Mouse (Mus musculus) heart, postnatal 0 days (tissue): ENCODE measurements around the gene Dynll1. TPM values are rescaled to one million over a fixed set of nuclear protein-coding genes. Genes with fewer than 3 reads are reported as not detected.
A peak's percentile ranks its signal among the peaks of the same experiment; 100 is the strongest.

Experiments
- ATAC-seq: fragments of 200-750 bp; cut with Nextera tagmentation; 2 replicates; pipeline ENCODE4 v1.8.0; 2017; ENCODE audit warnings: low read depth, moderate number of reproducible peaks, moderate library complexity; ENCODE audit not compliant: insufficient read depth
- DNase-seq: peaks from one replicate; pipeline ENCODE4 v3.0.0-alpha.2; 2016; ENCODE audit warnings: low spot score
- H3K27ac ChIP-seq: fragments of 300-500 bp; sonication (generic); 2 replicates; pipeline ENCODE4 v1.5.1; 2014; ENCODE audit warnings: low read depth, mild to moderate bottlenecking
- H3K27me3 ChIP-seq: fragments of 300-500 bp; sonication (generic); 2 replicates; pipeline ENCODE4 v1.6.1; 2014; ENCODE audit warnings: low read length, mixed read lengths; ENCODE audit not compliant: control insufficient read depth, insufficient read depth
- H3K36me3 ChIP-seq: fragments of 300-500 bp; sonication (generic); replicated peaks from 2 replicates; pipeline ENCODE4 v1.6.1; 2014; ENCODE audit warnings: low read length, mixed read lengths; ENCODE audit not compliant: control insufficient read depth, insufficient read depth
- H3K4me1 ChIP-seq: fragments of 300-500 bp; sonication (generic); 2 replicates; pipeline ENCODE4 v1.6.1; 2014; ENCODE audit warnings: antibody characterized with exemption; ENCODE audit not compliant: control insufficient read depth, insufficient read depth
- H3K4me2 ChIP-seq: fragments of 300-500 bp; sonication (generic); 2 replicates; pipeline ENCODE4 v1.6.1; 2014; ENCODE audit warnings: low read depth, mild to moderate bottlenecking, low read length, moderate library complexity
- H3K4me3 ChIP-seq: fragments of 300-500 bp; sonication (generic); 2 replicates; pipeline ENCODE4 v1.5.1; 2014; ENCODE audit warnings: low read depth, low read length
- H3K9ac ChIP-seq: fragments of 300-500 bp; sonication (generic); replicated peaks from 2 replicates; pipeline ENCODE4 v1.6.1; 2014; ENCODE audit warnings: low read depth, low read length, mixed read lengths
- H3K9me3 ChIP-seq: fragments of 300-500 bp; sonication (generic); replicated peaks from 2 replicates; pipeline ENCODE4 v1.6.1; 2016; ENCODE audit warnings: low read length; ENCODE audit not compliant: control insufficient read depth
- CTCF ChIP-seq: IDR thresholded peaks from 2 replicates; pipeline ENCODE4 v1.5.1; 2016; ENCODE audit warnings: antibody characterized with exemption, control low read depth, low read depth
- EP300 ChIP-seq: IDR thresholded peaks from 2 replicates; pipeline ENCODE4 v1.6.1; 2016; ENCODE audit warnings: antibody characterized with exemption, low read depth
- WGBS: fragments of 180-500 bp; shearing (Covaris S2); extraction: QIAGEN DNeasy Blood & Tissue Kit; methylation state at CpG from one replicate; pipeline ENCODE4 v1.1.7; 2014; 5-methylcytosine and 5-hydroxymethylcytosine counted together
- polyA plus RNA-seq: library from polyadenylated mRNA; unstranded; fragments of >200 nt; fragmentation: Nextera tagmentation; extraction: Ambion mirVana; gene quantifications from 2 replicates; pipeline ENCODE4 v1.2.1, GENCODE M21; 2015
- total RNA-seq: library from RNA; depleted of rRNA; stranded (reverse); fragments of >200 nt; gene quantifications from 2 replicates; pipeline ENCODE4 v1.2.3, GENCODE M21; 2014; ENCODE audit warnings: low replicate concordance

Dynll1 gene
- total and polyA plus RNA-seq, 2 experiments from 2014 or later: 224 to 615 TPM

DNA sequence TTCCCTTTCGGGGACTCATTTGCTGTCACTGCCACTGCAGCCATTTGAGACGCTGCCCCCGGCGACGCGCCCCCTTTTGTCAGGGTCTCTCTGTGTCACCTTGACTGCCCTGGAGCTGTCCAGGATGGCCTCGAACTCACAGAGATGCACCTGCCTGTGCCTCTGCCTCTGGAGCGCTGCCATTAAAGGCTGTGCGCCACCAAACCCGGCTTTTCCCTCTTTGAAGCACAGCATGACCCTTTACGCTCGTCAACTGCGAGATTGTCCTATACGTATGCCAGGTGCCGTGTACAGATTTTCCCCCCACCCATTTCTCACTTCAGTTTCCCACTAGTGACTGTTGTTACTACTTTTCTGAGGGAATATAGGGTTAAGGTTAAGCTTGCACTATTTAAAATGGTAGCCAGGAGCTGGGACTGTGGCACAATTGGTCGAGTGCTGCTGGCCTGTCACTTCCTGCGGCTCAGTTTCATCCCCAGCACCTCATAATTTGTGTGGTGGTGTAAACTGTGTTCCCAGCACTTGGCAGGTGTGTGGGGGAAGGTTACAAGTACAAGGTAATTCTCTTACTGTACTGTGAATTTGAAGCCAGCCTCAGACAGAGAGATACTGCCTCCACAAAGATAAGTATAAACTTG, 20.6 kb downstream of the Dynll1 start:
- TF ChIP-seq EP300 (no peak), CTCF (no peak)
- 4% methylated on average over 17 of the region's 17 CpGs for WGBS
- no peaks in the 10 kb centered on the region for H3K27me3 ChIP-seq
- peak overlapping the region; percentile 95 for H3K4me2 ChIP-seq
- no peaks in the 10 kb centered on the region for H3K9me3 ChIP-seq
- peak overlapping the region; percentile 88 for H3K9ac ChIP-seq
- H3K27ac ChIP-seq: peak overlapping the region; percentile 76
- H3K4me1 ChIP-seq: peaks cover 5% of the 10 kb centered on the region; the same call in 1 of the 2 replicates
- DNase-seq (no peak), ATAC-seq (no peak; the same call in 1 of the 2 replicates)
- peaks cover 18% of the 10 kb centered on the region for H3K36me3 ChIP-seq
- H3K4me3 ChIP-seq: peak overlapping the region; percentile 86

DNA sequence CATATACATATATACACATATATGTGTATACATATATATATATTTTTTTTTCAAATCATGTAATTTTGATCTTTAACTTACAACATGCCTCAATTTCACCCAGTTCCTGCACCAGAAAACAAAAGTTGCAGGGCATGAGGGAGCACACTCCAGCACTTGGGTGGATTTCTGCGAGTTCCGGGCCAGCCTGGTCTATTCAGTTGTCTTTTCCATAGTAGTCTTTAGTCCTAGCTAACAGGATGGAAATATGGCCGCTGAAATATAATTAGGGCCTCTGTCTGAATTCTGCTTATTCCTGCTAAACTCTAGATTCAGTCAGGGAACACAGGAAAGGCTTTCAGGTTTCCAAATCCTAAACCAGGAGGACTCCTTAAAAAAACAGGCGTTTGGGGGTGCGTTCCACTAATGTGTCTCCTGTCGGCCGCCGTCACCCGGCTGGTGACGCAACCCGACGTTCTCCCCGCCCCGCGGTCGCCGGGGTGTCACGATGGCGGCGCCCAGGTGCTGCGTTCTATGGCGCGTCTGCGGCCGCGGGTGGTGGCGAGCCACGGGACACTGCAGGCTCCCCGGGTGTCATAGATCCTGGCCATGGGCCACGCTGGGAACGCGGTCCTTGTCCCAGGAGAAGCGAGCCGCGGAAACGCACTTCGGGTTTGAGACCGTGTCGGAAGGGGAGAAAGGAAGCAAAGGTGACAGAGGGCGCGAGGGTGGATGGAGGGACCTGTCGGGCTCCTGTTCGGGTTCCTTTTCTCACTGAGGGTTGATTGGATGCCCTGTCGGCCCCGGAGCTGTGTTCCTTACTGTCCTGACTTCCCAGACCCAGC, 21.4 kb downstream of the Dynll1 start, which contains the start of gene Coq5:
TSS of gene Coq5 (plus strand) at position 441 of the 824 bp plus-strand sequence.
- Histone ChIP-seq H3K4me3 (peak within 1 kb of the TSS; percentile 86), H3K4me1 (peaks cover 5% of the 10 kb centered on the region; the same call in 1 of the 2 replicates), H3K9ac (peak within 1 kb of the TSS; percentile 88), H3K27ac (peak within 1 kb of the TSS; percentile 76), H3K9me3 (no peaks in the 10 kb centered on the region), H3K36me3 (peaks cover 14% of the 10 kb centered on the region), H3K4me2 (peak within 1 kb of the TSS; percentile 95), H3K27me3 (no peaks in the 10 kb centered on the region)
- ATAC-seq (peak; percentile 87), DNase-seq (peak; percentile 74)
- WGBS: 4% methylated on average over 43 of the region's 45 CpGs
- TF ChIP-seq EP300 (no peak), CTCF (no peak)

DNA sequence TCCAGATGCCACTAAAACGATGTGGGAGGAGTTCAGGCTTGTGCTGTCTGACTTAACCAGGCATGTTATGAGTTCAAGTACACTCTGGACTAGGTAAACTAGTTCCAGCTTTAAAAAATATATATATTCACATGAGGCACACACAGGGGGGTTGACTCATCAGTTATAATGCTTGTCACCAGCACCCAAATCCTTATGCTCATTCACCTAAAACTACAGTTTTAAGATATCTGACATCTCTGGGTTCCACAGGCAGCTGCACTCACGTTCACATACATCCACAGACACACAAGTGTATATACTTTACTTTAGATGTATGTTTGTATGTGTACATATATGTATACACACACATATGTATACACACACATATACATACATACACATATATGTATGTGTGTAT, 22.0 kb downstream of the Dynll1 start:
- Histone ChIP-seq H3K4me2 (no peak overlapping the region), H3K4me3 (no peak overlapping the region), H3K9me3 (no peaks in the 10 kb centered on the region), H3K27me3 (no peaks in the 10 kb centered on the region), H3K4me1 (peaks cover 5% of the 10 kb centered on the region; the same call in 1 of the 2 replicates), H3K36me3 (peaks cover 7% of the 10 kb centered on the region), H3K9ac (no peak overlapping the region), H3K27ac (no peak overlapping the region)
- ATAC-seq (no peak), DNase-seq (no peak)
- 50% methylated on average over 2 of the region's 2 CpGs for WGBS
- TF ChIP-seq CTCF (no peak), EP300 (no peak)

DNA sequence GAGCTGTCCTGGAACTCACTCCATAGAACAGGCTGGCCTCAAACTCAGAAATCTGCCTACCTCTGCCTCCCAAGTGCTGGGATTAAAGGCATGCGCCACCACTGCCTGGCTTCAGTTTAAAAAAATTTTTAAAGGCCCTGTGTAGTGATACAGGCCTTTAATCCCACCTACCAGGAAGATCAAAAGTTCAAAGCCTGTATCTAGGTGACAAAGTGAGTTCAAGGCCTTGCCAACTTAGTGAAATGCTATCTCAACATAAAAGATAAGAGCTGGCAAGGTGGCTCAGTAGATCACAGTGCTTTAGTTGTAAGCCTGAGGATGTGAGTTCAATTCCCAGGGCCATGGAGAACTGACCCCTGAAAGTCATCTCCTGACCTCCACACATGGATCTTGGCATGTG, 22.7 kb downstream of the Dynll1 start:
- TF ChIP-seq EP300 (no peak), CTCF (no peak)
- Histone ChIP-seq H3K27ac (no peak overlapping the region), H3K36me3 (no peaks in the 10 kb centered on the region), H3K4me2 (no peak overlapping the region), H3K9me3 (no peaks in the 10 kb centered on the region), H3K9ac (no peak overlapping the region), H3K4me1 (peaks cover 8% of the 10 kb centered on the region; the same call in 1 of the 2 replicates), H3K4me3 (no peak overlapping the region), H3K27me3 (no peaks in the 10 kb centered on the region)
- ATAC-seq (no peak), DNase-seq (no peak)
- WGBS: 50% methylated on average over 1 of the region's 1 CpGs

DNA sequence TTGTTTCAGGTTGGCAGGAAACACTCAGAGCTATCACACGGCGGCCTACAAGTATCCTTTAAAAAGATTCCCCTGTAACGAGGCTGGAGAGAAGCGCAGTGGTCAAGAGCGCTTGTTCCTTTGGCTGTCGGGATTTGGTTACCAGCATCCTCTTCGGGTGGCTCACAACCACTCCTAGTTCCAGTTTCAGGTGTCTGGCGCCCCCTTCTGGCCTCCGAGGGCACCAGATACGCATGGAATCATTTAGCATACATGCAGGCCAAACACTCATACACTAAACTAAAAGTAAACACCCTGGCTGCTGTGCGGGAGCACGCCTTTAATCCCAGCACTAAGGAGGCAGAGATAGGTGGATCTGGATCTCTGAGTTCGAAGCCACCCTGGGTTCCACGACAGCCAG, 24.8 kb downstream of the Dynll1 start:
- Histone ChIP-seq H3K9ac (no peak overlapping the region), H3K27ac (no peak overlapping the region), H3K27me3 (no peaks in the 10 kb centered on the region), H3K4me3 (no peak overlapping the region), H3K9me3 (no peaks in the 10 kb centered on the region), H3K4me2 (no peak overlapping the region), H3K4me1 (peaks cover 12% of the 10 kb centered on the region; the same call in 1 of the 2 replicates), H3K36me3 (no peaks in the 10 kb centered on the region)
- 37% methylated on average over 14 of the region's 14 CpGs for WGBS
- TF ChIP-seq EP300 (no peak), CTCF (peak; percentile 32)
- ATAC-seq (no peak), DNase-seq (no peak)
